Mouse (Mus musculus) adrenal gland, postnatal 36 days (tissue): ENCODE results near the gene Ufm1. TPM values are rescaled to one million over a fixed set of nuclear protein-coding genes. Genes with fewer than 3 reads are reported as not detected.

Experiments used
- DNase-seq, 2 experiments: peaks; one replicate each; pipeline ENCODE4 v3.0.0; 2021; ENCODE audit warnings: mixed read lengths in 1 of 2
- long read RNA-seq, 2 experiments: library from polyadenylated mRNA; stranded (forward); transcript quantifications; one replicate each; pipeline ENCODE4 v2.0.0; 2021; ENCODE audit warnings: borderline sequencing depth in 2 of 2
- total RNA-seq, 2 experiments: library from RNA; stranded (reverse); gene quantifications; 2 replicates each; pipeline ENCODE4 v1.2.3; 2021

The Ufm1 gene
- 100 to 1,000 TPM in 1 of 2 experiments, 10 to 100 TPM in 1; 96.2 to 110 TPM for total RNA-seq
- long read RNA-seq, experiment 1, full-length matches to known transcripts: 90 of 99 reads
- long read RNA-seq, experiment 1, partial matches to known transcripts: 1 of 99 reads
- long read RNA-seq, experiment 1, other reads (novel, unspliced or antisense): 8 of 99 reads
- long read RNA-seq, experiment 2, full-length matches to known transcripts: 37 of 38 reads
- long read RNA-seq, experiment 2, partial matches to known transcripts: 0 of 38 reads
- long read RNA-seq, experiment 2, other reads (novel, unspliced or antisense): 1 of 38 reads

DNA sequence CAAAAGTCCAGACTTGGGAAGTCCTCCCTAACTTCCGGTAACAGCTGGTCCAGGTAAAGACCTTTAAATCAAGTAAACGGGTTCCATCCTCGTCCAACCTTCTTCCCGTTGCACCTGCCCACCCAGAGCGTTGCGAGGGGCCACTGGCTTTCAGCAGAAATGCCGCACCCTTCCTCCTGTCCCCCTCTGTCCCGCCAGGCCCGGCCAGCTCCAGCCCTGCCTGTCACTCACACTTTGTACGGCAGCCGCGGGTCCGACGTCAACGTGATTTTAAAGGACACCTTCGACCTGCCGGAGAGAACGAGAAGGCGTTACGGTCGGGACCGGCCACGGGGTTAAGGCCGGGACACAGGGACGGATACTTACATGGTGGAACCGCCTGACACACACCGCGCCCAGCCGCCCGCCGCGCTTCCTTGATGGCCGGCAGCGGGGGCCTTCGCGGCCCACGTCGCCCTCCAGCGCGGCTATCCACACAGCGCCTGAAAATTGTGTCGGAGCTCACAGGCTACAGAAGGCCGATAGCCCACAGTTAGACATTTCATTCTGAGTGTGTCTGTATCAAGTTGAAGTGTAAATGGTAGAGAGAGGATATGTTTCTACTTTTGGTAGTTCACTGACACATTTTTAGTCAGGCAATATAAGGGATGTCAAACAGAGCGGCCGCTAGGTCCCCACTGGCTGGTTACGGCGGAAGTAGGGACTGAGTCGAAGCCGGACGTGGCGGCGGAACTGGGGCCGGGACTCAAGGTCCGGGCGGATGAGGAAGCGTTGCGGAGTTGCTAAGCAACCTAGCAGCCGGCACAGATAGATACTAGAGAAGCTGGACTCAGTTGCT, at the start of gene Ufm1:
TSS of gene Ufm1 (minus strand) at position 448 of the 838 bp plus-strand sequence.
- DNase-seq: peak; percentile 95

GRCm38 (mm10) chr3:53890619-53891540, 27.2 kb upstream of the Ufm1 start:
- no peak for DNase-seq

- no peak for DNase-seq
These were observed 8.0 kb upstream of the Ufm1 start for GRCm38 (mm10) chr3:53871596-53871995.

DNA sequence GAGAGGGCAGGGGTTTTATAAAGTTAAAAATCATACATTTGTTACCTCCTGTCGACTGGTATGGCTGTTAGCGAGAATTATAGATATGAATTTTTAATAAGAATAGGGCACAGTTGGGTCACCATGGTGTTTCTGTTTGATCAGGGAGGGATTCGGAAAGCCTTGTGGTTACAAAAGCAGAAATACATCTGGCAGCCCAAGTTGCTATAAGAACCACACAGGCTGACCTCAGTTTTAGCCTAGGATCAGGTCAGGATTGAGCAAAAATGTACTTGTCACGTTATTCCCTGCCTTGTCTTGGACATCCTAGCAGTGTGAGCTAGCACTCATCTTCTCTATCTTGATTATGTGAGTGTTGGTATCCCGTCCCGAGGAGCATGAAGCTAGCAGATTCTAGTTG, 6.9 kb upstream of the Ufm1 start:
- DNase-seq: no peak

DNA sequence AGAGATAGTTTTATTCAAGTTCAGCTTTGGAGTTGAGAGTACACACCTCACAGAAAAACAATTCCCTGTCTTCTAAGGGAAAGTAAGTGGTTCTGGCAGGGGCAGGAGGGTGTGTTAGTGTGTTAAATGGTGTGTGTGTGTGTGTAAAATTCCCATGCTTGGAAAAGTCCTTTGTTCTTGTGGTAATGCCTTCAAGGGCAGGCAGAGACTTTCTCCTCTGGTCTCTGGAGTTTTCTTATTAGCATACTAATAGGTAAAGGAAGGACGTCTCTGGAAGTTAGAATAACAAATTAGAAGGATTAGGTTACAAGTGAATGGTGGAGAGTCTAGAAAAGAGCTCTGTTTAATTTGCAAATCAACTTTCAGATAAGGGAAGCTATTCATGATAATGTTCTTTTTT, 5.6 kb upstream of the Ufm1 start:
- no peak for DNase-seq

DNA sequence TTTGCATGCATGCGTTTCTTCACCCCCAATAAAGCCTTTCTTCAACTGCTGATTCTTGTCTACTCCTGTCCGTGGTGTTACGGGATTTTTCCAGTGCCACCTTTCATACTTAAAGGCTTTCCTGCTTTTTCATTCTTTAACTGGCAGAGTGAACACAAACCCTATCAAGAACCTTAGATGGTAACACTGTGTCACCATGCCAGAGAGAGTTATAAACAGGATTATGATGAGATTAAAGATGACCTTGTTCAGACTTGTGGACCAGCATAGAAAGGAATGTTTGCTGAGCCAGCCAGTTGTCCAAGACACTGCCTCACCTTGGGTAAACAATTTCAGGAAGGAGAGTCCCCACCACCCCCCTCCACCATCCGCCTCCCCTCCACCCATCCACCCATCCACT, 4.6 kb upstream of the Ufm1 start:
- DNase-seq: no peak

GRCm38 (mm10) chr3:53854831-53855230, 8.8 kb downstream of the Ufm1 start:
- DNase-seq: no peak

DNA sequence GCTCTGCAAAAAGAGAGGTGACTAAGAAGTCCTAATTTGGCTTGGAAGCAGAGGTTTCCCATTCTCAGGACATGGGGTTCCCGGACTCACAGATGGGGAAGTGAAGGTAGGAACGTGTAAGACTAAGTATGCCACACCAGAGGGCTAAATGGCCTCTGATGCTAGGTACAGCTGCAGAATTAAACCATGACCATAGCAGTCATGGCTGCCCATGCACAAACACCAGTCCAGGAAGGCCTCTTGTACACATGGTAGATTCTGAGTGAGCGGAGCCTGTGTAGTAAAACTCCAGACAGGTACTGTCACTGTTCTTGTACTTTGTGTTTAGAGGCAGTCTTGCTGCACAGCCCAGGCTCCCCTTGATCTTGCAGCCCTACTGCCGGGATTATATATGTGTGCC, 9.4 kb downstream of the Ufm1 start:
- DNase-seq: no peak

DNA sequence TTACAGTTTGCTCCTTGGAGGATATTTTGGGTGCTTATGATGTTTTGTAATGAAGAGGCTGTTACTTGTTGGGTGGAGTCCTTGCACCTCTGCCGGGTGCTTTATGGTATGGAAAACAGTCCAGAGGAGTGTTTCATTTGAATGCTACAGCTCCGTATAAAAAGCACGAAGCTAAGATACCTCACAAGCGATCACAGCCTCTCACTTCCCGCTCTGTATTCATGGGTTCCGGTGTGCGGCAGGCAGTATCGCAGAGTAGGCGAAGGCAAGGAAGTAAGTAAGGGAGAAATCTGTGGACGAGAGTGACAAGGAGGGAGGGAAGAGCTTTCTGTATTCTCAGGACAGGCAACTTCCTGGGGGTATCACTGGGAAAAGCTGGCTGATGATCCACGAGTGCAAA, 15.4 kb downstream of the Ufm1 start:
- no peak for DNase-seq

GRCm38 (mm10) chr3:53847726-53848125, 15.9 kb downstream of the Ufm1 start:
- DNase-seq: no peak

DNA sequence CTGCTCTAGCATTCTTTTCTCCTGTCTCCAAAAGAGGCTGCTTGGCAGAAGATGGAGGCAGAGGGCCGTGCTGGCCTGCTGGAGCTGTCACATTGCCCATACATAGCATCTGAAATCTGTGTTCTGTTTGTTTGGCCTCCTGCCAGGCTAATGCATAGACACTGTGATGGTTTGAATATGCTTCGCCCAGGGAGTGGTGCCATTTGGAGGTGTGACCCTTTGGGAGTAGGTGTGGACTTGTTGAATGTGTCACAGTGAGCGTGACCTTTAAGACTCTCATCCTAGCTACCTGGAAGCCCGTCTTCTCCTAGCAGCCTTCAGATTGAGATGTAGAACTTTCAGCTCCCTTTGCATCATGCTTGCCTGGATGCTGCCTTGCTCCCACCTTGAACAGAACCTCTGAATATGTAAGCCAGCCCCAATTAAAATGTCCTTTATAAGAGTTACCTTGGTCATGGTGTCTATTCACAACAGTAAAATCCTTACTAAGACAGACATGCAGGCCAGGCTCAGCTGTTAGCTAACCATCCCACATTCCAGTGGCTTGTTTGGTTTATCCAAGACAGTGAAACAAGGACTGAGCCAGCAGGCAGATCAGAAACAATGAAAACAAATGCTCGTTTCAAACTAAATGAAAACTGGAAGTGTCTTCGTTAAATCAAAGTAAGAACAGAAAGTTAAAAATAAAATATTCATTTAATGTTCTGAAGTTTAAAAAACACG, 17.3 kb downstream of the Ufm1 start:
- no peak for DNase-seq

GRCm38 (mm10) chr3:53844786-53845185, 18.8 kb downstream of the Ufm1 start, which contains the start of gene Gm10985:
TSS of gene Gm10985 (plus strand) at chr3:53845086.
- no peak for DNase-seq

DNA sequence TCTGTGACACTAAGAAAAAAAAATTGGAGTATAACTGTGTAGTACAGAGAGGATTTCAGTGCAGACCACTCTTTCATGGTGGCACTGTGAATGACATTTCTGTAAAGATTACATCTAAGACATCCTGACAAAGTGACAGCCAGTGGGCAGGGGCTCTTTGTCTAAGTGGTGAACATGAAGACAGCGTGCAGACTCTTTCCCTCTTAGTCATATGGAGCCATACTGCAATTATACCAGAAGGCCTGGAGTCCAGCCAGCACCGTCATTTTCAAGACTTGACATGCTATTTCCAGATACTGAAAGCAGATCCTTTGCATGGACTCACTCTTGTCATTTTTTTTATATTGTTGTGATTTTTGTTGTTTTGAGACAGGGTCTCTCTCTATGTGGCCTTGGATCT, 29.4 kb downstream of the Ufm1 start:
- DNase-seq: no peak

DNA sequence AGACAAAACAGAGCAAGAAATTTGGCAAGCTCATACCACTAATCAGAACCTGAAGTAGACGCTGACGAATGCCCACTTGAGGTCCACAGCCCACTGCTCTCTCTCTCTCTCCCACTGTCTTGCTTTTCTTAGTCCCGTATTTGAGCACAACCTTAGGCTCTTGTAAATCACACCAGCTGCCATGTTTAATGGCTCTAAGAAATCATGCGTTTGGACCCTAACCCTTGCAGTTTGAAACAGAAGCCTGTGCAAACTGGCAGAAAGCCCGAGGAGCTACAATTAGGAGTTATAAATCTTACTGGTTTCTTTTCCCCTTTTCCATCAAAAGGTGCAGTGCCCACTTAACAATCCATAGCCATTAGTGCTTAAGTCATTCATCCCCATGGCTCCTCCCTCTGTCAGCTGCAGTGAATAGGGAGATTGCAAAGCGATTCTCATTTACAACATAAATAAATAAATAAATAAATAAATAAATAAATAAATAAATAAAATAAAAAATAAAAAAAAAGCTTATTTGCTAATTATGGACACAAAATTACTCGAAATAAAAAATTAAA, 50.1 kb downstream of the Ufm1 start:
- no peak for DNase-seq

Other genes starting within 250 kb of the Ufm1 start
- under 1 TPM; 0.23 to 0.26 TPM for gene Frem2, start 206.5 kb downstream of the Ufm1 start, total RNA-seq
- gene Gm10985, start 18.7 kb downstream of the Ufm1 start, total RNA-seq: not detected